Mouse (Mus musculus) intestine, postnatal 0 days (tissue): ENCODE results near the gene Mcrip2. TPM values are rescaled to one million over a fixed set of nuclear protein-coding genes. Genes with fewer than 3 reads are reported as not detected.

Source experiments
- ATAC-seq: fragments of 200-750 bp; cut with Nextera tagmentation; 2 replicates; pipeline ENCODE4 v1.8.0; 2017; ENCODE audit warnings: mild to moderate bottlenecking, moderate TSS enrichment, moderate library complexity
- H3K27ac ChIP-seq: fragments of 300-500 bp; sonication (generic); 2 replicates; pipeline ENCODE4 v1.5.1; 2014; ENCODE audit warnings: mild to moderate bottlenecking, low read depth, low read length, moderate library complexity
- H3K27me3 ChIP-seq: fragments of 300-500 bp; sonication (generic); replicated peaks from 2 replicates; pipeline ENCODE4 v1.6.1; 2014; ENCODE audit warnings: low read length, mixed read lengths; ENCODE audit not compliant: control insufficient read depth, insufficient read depth
- H3K36me3 ChIP-seq: fragments of 300-500 bp; sonication (generic); 2 replicates; pipeline ENCODE4 v1.6.1; 2014; ENCODE audit warnings: mild to moderate bottlenecking, moderate library complexity; ENCODE audit not compliant: control insufficient read depth, insufficient read depth
- H3K4me1 ChIP-seq: fragments of 300-500 bp; sonication (generic); replicated peaks from 2 replicates; pipeline ENCODE4 v1.6.1; 2014; ENCODE audit warnings: antibody characterized with exemption, low read length, mixed read lengths; ENCODE audit not compliant: control insufficient read depth, insufficient read depth
- H3K4me2 ChIP-seq: fragments of 300-500 bp; sonication (generic); replicated peaks from 2 replicates; pipeline ENCODE4 v1.6.1; 2014; ENCODE audit warnings: low read depth, mild to moderate bottlenecking, moderate library complexity
- H3K4me3 ChIP-seq: fragments of 300-500 bp; sonication (generic); 2 replicates; pipeline ENCODE4 v1.5.1; 2014; ENCODE audit warnings: low read depth, low read length
- H3K9ac ChIP-seq: fragments of 300-500 bp; sonication (generic); 2 replicates; pipeline ENCODE4 v1.6.1; 2014; ENCODE audit warnings: mild to moderate bottlenecking, low read depth, low read length
- H3K9me3 ChIP-seq: fragments of 300-500 bp; sonication (generic); 2 replicates; pipeline ENCODE4 v1.6.1; 2016; ENCODE audit warnings: mixed run types; ENCODE audit not compliant: control insufficient read depth
- CTCF ChIP-seq: sonication (generic); IDR thresholded peaks from 2 replicates; pipeline ENCODE4 v1.5.1; 2016; ENCODE audit warnings: low read depth, mild to moderate bottlenecking, control low read depth, antibody characterized with exemption, moderate library complexity
- WGBS: fragments of 180-500 bp; shearing (Covaris S2); extraction: QIAGEN DNeasy Blood & Tissue Kit; methylation state at CpG from one replicate; pipeline ENCODE4 v1.1.7; 2014; 5-methylcytosine and 5-hydroxymethylcytosine counted together
- polyA plus RNA-seq: library from polyadenylated mRNA; unstranded; fragments of >200 nt; fragmentation: Nextera tagmentation; extraction: Ambion mirVana; gene quantifications from 2 replicates; pipeline ENCODE4 v1.2.1, GENCODE M21; 2015

Gene Mcrip2
- polyA plus RNA-seq, 1 experiment from 2014 or later: 51.0 TPM

- Histone ChIP-seq H3K27me3 (no peaks in the 10 kb centered on the region), H3K9ac (no peak overlapping the region), H3K27ac (no peak overlapping the region), H3K4me3 (no peak overlapping the region), H3K9me3 (no peaks in the 10 kb centered on the region), H3K4me2 (no peak overlapping the region), H3K36me3 (peaks cover 13% of the 10 kb centered on the region; the same call in 1 of the 2 replicates), H3K4me1 (no peaks in the 10 kb centered on the region)
- peak; percentile 73 for ATAC-seq
- TF ChIP-seq CTCF: peak; percentile 99
- WGBS: 34% methylated on average over 2 of the region's 2 CpGs
Observed at GRCm38 (mm10) chr17:25893975-25894617, 25.5 kb upstream of the Mcrip2 start.

DNA sequence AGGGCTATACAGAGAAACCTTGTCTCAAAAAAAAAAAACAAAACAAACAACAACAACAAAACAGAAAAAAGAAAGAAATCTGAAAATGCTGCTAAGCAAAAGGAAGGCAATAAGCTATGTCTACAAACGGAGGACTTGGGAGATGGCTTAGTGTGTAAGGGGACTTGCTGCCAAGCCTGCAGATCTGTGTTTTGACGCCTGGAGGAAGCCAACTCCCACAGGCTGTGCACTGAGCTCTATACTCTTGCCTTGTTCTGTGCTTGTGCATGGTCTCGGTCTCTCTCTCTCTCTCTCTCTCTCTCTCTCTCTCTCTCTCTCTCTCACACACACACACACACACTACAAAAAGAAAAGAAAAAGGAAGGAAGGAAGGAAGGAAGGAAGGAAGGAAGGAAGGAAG, 20.3 kb upstream of the Mcrip2 start:
- Histone ChIP-seq H3K9me3 (no peaks in the 10 kb centered on the region), H3K27ac (no peak overlapping the region), H3K4me1 (no peaks in the 10 kb centered on the region), H3K27me3 (no peaks in the 10 kb centered on the region), H3K9ac (no peak overlapping the region), H3K4me2 (no peak overlapping the region), H3K36me3 (peaks cover 40% of the 10 kb centered on the region; the same call in 1 of the 2 replicates), H3K4me3 (no peak overlapping the region)
- TF ChIP-seq CTCF: no peak
- 88% methylated on average over 3 of the region's 3 CpGs for WGBS
- ATAC-seq: no peak

DNA sequence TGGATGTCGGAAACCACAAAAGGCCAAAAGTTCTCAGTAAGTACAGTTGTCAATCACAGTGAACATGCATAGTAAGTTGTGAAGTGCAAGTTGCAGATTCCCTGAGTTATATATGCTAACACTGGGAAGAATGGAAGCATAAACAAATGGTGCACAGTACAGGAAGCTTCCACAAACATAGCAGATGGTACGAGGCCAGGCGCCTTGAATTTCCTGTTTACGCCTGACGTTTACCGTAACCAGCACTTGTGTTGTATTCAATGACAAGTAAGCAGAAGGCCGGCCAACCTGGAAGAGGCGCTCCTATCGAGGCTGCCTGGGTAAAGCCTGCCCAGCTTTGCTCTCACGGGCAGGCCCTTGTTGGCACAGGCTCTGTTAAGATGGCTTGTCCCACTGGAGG, 18.9 kb upstream of the Mcrip2 start:
- 69% methylated on average over 10 of the region's 10 CpGs for WGBS
- H3K4me1 ChIP-seq: no peaks in the 10 kb centered on the region
- no peak for ATAC-seq
- H3K4me3 ChIP-seq: no peak overlapping the region
- H3K27ac ChIP-seq: no peak overlapping the region
- peaks cover 51% of the 10 kb centered on the region for H3K36me3 ChIP-seq
- no peaks in the 10 kb centered on the region for H3K27me3 ChIP-seq
- no peak for TF ChIP-seq CTCF
- no peak overlapping the region for H3K9ac ChIP-seq
- H3K9me3 ChIP-seq: no peaks in the 10 kb centered on the region
- no peak overlapping the region for H3K4me2 ChIP-seq

DNA sequence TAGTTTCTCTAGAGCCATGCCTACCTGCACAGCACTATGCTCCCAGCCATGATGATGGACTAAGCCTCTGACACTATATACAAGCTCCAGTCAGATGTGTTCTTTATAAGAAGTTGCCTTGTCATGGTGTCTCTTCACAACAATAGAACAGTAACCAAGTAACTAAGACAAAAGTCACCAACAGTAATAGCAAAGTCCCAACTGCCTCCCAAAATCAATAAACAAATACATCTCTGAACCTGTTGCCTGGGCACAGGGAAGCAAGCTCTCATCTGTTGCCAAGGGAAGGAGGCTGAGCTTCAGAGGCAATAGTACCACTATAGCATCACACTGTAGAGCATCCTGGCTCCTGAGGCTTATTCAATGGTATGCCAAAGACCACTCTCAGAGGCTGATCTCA, 18.2 kb upstream of the Mcrip2 start:
- Histone ChIP-seq H3K4me3 (no peak overlapping the region), H3K4me1 (no peaks in the 10 kb centered on the region), H3K27me3 (no peaks in the 10 kb centered on the region), H3K4me2 (no peak overlapping the region), H3K9me3 (no peaks in the 10 kb centered on the region), H3K9ac (no peak overlapping the region), H3K36me3 (peaks cover 55% of the 10 kb centered on the region), H3K27ac (no peak overlapping the region)
- TF ChIP-seq CTCF: no peak
- no peak for ATAC-seq

- 0 out of 2 replicates have a peak, but pooled peaks have one; percentile 32 for ATAC-seq
- H3K4me1 ChIP-seq: no peaks in the 10 kb centered on the region
Observed at GRCm38 (mm10) chr17:25885636-25886035, 17.1 kb upstream of the Mcrip2 start.

GRCm38 (mm10) chr17:25883824-25884223, 15.3 kb upstream of the Mcrip2 start:
- no peak overlapping the region for H3K4me2 ChIP-seq
- no peaks in the 10 kb centered on the region for H3K9me3 ChIP-seq
- H3K4me3 ChIP-seq: no peak overlapping the region
- no peaks in the 10 kb centered on the region for H3K4me1 ChIP-seq
- no peak for ATAC-seq
- H3K36me3 ChIP-seq: peaks cover 43% of the 10 kb centered on the region
- H3K27me3 ChIP-seq: no peaks in the 10 kb centered on the region
- 90% methylated on average over 3 of the region's 3 CpGs for WGBS
- peak; percentile 41; the same call in 1 of the 2 replicates for TF ChIP-seq CTCF
- no peak overlapping the region for H3K9ac ChIP-seq
- H3K27ac ChIP-seq: no peak overlapping the region

More at GRCm38 (mm10) chr17:25885636-25886035, 17.1 kb upstream of the Mcrip2 start:
- TF ChIP-seq CTCF: peak; percentile 73
- no peak overlapping the region for H3K4me2 ChIP-seq
- no peak overlapping the region for H3K9ac ChIP-seq
- H3K27me3 ChIP-seq: no peaks in the 10 kb centered on the region
- peaks cover 55% of the 10 kb centered on the region for H3K36me3 ChIP-seq
- no peaks in the 10 kb centered on the region for H3K9me3 ChIP-seq
- H3K27ac ChIP-seq: no peak overlapping the region
- H3K4me3 ChIP-seq: no peak overlapping the region
- WGBS: 64% methylated on average over 4 of the region's 4 CpGs
